Mouse (Mus musculus) liver, embryonic 14 days (tissue): ENCODE data around the gene Hyal1. TPM values are rescaled to one million over a fixed set of nuclear protein-coding genes. Genes with fewer than 3 reads are reported as not detected.

Experiments used
- polyA plus RNA-seq: library from polyadenylated mRNA; depleted of rRNA; stranded (reverse); fragments of >200 nt; gene quantifications from 2 replicates; pipeline ENCODE4 v1.2.3, GENCODE M21; 2012; rRNA removed

Hyal1 gene
- 1.1 and 1.3 TPM in 2 replicates for polyA plus RNA-seq

DNA sequence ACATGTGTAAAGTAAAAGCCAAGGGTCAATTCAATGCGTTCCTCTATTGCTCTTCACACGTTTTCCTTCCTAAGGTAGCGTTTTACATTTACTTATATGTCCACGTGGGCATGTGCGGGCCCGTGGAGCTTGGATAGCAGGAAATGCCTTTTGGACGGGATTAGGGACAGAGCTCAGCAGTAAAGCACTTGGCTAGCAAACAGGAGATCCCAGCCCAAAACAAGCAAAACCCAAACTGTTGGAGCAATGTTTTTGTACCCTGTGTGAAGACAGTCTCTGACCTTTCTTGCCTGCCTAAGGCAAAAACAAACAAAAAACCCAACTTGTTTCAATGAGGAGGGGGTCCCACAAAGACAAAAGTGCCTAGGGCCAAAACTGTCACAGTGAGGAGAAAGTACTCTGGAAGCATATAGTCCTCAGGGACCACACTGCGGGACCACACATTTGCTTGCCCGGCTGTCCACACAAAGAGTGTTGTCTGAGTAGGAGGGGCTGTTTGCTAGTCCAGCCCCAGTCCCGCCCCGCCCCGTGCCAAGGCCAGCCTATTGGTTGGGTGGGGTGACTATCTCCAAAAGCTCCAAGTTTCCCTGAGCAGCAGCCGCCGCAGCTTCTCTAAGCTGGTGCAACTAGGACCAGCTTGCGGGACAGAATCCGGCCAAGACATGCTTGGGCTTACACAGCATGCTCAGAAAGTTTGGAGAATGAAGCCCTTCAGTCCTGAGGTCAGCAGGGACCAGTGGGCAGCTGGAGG lies at the start of gene Hyal1:
TSS of gene Hyal1 (plus strand) at position 571 of the 751 bp plus-strand sequence.

GRCm38 (mm10) chr9:107533791-107534407 lies 42.8 kb upstream of the Hyal1 start, which contains the start of gene Tmem115:
Gene Tmem115, plus strand, starts transcription at chr9:107533945.

DNA sequence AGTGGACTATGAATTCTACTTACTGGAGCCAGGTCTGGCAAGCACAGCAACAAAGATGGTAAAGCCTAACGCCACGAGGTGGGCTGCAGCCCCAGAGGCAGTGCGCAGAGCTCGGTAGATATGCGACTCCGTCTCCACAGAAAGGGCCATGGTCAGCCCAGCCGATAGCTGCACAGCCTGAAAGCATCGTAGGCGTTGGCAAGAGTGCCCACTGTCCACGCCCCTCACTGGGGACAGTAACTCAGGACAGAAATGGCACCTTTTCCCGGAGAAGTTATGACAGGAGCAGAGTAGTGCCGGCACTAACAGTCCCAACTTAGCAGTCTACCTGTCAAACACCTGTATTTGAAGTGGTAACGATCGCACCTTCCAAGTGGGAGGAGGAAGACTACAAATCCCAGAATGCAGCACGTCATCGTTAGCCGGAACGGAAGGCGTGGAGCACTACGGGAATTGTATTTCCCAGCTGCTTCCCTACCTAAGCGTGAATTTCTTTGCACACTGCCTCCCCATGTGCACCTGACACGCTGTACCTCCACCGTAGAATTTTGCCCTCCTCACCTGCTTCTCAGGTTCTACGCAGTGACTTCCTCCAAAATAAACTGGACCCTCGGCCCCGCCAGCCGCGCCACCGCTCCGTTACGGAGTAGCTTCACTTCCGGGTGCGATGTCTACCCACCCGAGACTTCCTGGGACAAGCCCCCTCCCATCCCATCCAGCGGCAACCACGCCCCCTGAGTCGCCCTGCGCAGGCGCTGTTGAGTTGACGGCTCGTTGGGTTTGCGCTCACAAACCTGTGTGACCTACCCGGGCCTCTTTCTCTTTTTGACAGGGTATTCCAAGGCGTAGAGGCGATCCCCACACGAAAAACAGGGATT lies 35.0 kb upstream of the Hyal1 start, which contains the start of the genes Cyb561d2 and Nprl2:
TSS of gene Cyb561d2 (minus strand) at position 720 of the 878 bp plus-strand sequence.
TSS of gene Nprl2 (plus strand) at position 753 of the 878 bp plus-strand sequence.

GRCm38 (mm10) chr9:107547026-107547425 lies 29.7 kb upstream of the Hyal1 start, which contains the start of gene Zmynd10:
Gene Zmynd10, plus strand, starts transcription at chr9:107547298.

DNA sequence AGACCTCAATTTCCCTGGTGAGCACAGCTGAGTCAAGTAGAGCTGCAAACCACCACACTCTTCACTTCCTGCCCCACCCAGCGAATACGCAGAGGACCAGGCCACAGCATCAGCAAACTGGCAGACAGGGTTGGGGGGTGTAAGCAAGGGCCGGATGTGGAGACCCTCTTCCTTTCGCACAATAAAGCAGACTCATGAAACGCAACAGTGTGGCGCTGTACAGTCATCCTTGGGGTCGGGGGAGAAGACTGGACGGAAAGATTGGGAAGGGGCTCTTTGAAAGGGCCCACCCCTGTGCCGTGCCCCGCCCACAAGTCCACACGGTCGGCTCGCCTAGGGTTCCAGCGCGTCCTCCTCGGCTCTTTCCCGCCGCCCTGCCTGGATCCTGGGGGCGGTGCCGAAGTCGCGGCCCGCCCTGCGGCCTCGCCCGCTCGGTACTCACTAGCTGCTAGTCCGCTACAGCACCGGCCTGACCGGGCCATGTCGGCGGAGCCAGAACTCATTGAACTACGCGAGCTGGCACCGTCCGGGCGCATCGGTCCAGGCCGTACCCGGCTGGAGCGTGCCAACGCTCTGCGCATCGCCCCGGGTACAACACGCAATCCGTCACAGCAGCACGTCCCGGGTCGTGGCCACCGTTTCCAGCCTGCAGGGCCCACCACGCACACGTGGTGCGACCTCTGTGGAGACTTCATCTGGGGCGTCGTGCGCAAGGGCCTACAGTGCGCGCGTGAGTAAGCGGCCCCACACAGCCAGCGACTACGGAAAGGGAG lies 25.4 kb upstream of the Hyal1 start, which contains the start of gene Rassf1:
TSS of gene Rassf1 (plus strand) at position 439 of the 773 bp plus-strand sequence.

GRCm38 (mm10) chr9:107563029-107563581 lies 13.6 kb upstream of the Hyal1 start, which contains the start of gene Tusc2:
Gene Tusc2, plus strand, starts transcription at chr9:107563255.

DNA sequence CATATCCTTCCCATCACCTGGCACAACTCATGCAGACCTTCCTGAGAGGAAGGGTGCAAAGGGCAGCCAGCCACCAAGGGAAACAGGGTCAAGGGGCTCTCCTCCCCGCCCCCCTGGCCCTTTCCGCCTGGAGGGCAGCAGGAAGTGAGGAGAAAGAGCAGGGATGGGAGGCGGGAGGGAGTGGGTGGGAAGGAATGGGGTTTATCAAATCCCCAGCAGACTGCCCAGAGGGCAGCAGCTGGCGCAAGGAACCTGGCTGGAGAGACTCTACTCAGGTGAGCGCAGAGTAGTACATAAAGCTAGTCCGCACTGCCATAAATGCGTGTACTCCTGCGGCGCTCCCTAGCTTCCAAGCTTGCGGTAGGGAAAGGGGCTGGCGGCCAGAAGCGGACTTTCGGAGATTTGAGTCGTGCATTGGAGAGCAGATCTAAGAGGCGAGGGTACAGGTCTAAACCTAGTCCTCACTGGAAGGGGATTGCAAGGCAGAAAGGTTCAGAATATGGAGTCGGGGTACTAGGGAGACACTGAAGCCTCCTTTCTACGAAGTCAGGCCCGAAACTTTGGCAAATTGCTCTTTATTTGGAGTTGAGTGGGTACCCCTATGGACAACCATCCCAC lies 8.9 kb upstream of the Hyal1 start, which contains the start of gene Hyal2:
TSS of gene Hyal2 (plus strand) at position 244 of the 618 bp plus-strand sequence.

GRCm38 (mm10) chr9:107578587-107578986 lies 1.9 kb downstream of the Hyal1 start, which contains the start of gene Naa80:
Gene Naa80, plus strand, starts transcription at chr9:107578887.

DNA sequence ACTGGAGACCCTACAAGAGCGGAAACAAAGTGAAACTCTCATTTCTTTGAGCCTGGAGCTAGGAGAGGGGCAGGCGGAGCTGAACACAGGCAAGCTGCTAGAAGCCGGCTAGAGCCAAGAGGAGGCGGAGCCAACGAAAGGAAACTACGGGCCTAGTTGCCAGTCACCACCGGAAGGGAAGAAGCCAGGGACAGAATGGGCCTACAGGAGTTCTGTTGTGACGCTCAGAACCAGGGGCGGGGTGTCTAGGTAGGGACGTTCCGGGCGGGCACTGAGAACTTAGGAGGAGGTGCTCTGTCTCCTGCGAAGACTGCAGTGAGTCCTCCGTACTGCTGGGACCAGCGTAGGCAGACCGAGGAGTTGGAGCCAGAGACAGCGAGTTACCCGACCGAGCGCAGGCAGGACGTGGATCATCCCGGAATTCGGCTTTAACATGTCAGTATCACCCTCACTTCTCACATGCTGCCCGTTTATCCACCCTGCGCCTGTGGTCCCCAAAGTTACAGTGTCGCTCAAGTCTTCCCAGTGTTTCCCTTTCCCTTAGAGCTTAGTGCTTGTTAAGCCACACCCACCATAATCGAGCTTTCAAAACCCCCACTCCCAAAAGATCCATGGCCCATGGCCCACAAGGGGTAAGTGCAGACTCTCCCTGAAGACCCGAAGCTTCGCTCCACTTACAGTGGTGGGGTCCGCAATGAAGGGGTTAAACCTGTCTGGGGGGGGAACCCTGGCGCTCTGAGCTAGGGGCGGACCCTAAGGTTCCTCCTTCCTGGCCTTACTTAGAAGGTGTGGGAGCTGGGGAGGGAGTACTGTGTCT lies 4.0 kb downstream of the Hyal1 start, which contains the start of gene Hyal3:
TSS of gene Hyal3 (plus strand) at position 318 of the 817 bp plus-strand sequence.

DNA sequence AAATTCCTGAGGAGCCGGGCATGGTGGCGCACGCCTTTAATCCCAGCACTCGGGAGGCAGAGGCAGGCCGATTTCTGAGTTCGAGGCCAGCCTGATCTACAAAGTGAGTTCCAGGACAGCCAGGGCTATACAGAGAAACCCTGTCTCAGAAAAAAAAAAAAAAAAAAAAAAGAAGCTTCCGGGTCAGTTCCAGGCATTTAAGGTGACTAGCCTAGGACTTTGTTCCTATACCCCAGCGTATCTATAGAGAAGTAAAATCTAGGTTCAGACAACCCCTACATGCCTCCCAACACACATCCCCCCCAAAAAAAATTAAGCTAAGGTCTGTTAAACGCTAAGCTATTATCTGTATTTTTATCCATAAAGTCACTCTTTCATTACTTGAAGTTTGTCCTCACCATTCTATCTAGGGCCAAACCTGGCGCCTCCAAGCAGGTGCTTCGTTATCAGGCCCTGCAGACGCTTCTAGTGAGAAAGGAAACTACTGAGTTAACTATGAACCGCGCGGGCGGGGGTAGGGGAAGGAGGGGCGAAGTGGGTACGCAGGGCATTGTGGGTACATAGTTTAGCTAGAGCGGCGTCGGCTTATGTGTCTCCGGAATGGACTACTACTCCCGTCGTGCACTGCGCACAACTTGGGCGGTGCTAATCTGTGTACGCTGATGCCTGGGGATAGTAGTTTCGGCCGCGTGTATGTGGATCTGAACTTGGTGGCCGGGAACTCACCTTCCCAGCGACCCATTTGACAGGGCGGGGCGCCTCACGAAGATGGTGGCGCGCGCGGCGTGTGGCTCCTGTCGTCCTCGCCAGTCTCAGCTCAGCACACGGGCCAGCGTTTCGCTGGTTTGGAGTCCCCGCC lies 10.5 kb downstream of the Hyal1 start, which contains the start of gene Ifrd2:
TSS of gene Ifrd2 (plus strand) at position 669 of the 859 bp plus-strand sequence.

DNA sequence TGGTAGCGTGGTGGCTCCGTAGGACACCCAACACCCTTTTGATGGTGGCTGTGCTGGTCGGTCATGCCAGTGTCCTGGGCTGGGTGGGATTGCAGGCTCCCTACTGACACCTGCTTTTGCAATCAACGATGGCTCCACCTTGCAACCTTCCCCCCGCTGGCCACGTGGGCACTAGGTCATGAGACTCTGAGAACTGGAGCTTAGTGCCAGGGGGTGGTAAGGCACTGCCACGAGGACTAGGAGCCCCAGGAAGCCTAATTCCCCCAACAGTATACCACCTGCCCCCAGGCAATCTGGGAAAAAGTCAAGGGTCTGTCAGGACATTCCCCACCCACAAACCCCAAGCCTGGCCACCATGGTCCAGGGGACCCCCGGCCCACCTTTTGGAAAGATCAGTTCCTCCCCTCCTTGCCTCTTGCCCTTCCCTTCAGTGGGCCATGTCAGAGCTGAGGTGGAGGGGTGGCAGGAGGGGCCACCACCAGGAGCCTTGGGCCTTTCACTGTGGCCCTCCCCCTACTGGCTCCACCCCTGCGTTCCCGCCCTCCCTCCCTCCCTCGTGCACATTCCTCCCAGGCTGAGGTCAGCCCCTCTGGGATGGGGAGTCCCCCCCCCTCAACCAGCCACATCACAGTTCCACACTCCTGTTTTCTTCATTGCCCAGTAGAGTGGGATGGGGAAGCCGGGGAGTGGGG lies 32.2 kb downstream of the Hyal1 start, which contains the start of gene Sema3b:
TSS of gene Sema3b (minus strand) at position 489 of the 692 bp plus-strand sequence.

Other genes with a start within 250 kb of the Hyal1 start
- gene Hemk1, start 238.6 kb upstream of the Hyal1 start, polyA plus RNA-seq: 2.7 and 3.2 TPM in 2 replicates
- gene 6430571L13Rik, start 236.3 kb upstream of the Hyal1 start, polyA plus RNA-seq: 0.07 and 0.10 TPM in 2 replicates
- 0.02 and 0.03 TPM in 2 replicates for gene Cacna2d2, start 177.3 kb upstream of the Hyal1 start, polyA plus RNA-seq
- gene Tmem115, start 43.0 kb upstream of the Hyal1 start, polyA plus RNA-seq: 6.5 and 7.8 TPM in 2 replicates
- gene Cyb561d2, start 34.7 kb upstream of the Hyal1 start, polyA plus RNA-seq: 9.6 and 9.8 TPM in 2 replicates
- 9.9 and 10.8 TPM in 2 replicates for gene Nprl2, start 34.7 kb upstream of the Hyal1 start, polyA plus RNA-seq
- 0.14 and 0.29 TPM in 2 replicates for gene Zmynd10, start 29.6 kb upstream of the Hyal1 start, polyA plus RNA-seq
- gene Rassf1, start 25.4 kb upstream of the Hyal1 start, polyA plus RNA-seq: 14.2 and 15.7 TPM in 2 replicates
- 19.4 and 22.3 TPM in 2 replicates for gene Tusc2, start 13.7 kb upstream of the Hyal1 start, polyA plus RNA-seq
- 19.0 and 20.3 TPM in 2 replicates for gene Hyal2, start 9.0 kb upstream of the Hyal1 start, polyA plus RNA-seq
- 9.6 and 12.1 TPM in 2 replicates for gene Naa80, start 2.0 kb downstream of the Hyal1 start, polyA plus RNA-seq
- gene Hyal3, start 3.9 kb downstream of the Hyal1 start, polyA plus RNA-seq: 0.44 and 0.53 TPM in 2 replicates
- gene Ifrd2, start 10.7 kb downstream of the Hyal1 start, polyA plus RNA-seq: 117 and 130 TPM in 2 replicates
- gene Sema3b, start 32.3 kb downstream of the Hyal1 start, polyA plus RNA-seq: 0.17 and 0.54 TPM in 2 replicates
- gene Gnai2, start 58.4 kb downstream of the Hyal1 start, polyA plus RNA-seq: 115 and 121 TPM in 2 replicates
- 16.5 and 19.2 TPM in 2 replicates for gene Slc38a3, start 92.6 kb downstream of the Hyal1 start, polyA plus RNA-seq
- 0.02 TPM in 1 of 2 replicates, not detected in the other for gene Gnat1, start 102.8 kb downstream of the Hyal1 start, polyA plus RNA-seq
- gene Sema3f, start 133.5 kb downstream of the Hyal1 start, polyA plus RNA-seq: 2.7 and 2.8 TPM in 2 replicates
- gene Rbm5, start 194.1 kb downstream of the Hyal1 start, polyA plus RNA-seq: 38.0 and 39.9 TPM in 2 replicates